Mouse (Mus musculus) G1E (cell line): ENCODE data around the gene Uck2.

Source experiments
- CTCF ChIP-seq: IDR thresholded peaks from 2 replicates; pipeline ENCODE4 v1.5.1; 2012; ENCODE audit warnings: low read depth, low read length, inconsistent platforms, mixed read lengths
- GATA1 ChIP-seq: IDR thresholded peaks from 2 replicates; pipeline ENCODE4 v1.6.1; 2012; ENCODE audit warnings: borderline replicate concordance, low read length, inconsistent platforms, mixed read lengths
- GATA2 ChIP-seq: IDR thresholded peaks from 2 replicates; pipeline ENCODE4 v1.6.1; 2012; ENCODE audit warnings: low read depth, low read length, inconsistent platforms, borderline replicate concordance
- POLR2AphosphoS5 ChIP-seq: IDR thresholded peaks from 2 replicates; pipeline ENCODE4 v1.6.1; 2012; ENCODE audit warnings: low read depth, low read length, inconsistent platforms; ENCODE audit not compliant: insufficient replicate concordance
- TAL1 ChIP-seq: conservative IDR thresholded peaks from 2 replicates; pipeline ENCODE4 v1.6.1; 2012; ENCODE audit warnings: low read depth, low read length, inconsistent platforms, mixed read lengths

DNA sequence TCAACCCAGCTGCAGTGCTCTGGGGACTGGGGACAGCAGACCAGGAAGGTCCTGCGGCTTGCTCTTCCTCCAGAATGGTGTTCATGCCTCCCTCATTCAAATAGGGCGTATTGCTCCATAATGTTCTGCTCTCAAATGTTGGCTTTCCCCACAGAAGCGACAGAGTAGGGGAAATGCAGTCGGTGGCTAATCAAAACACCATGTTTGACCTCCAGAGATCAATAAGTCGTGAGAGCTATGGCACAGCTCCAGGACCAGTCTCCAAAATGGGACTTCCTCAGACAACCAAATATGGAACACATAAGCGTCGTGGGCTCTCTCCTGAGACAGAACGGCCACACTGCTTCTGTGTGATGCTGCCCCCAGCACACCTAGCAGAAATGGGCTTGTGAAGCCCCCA lies 13.3 kb downstream of the Uck2 start:
- no peak for TF ChIP-seq CTCF
- no peak for TF ChIP-seq TAL1
- TF ChIP-seq POLR2AphosphoS5, result no peak
- no peak for TF ChIP-seq GATA1
- no peak for TF ChIP-seq GATA2
